Mouse (Mus musculus): Measurements from ENCODE around the gene Nhlh2. TPM values are rescaled to one million over a fixed set of nuclear protein-coding genes. Genes with fewer than 3 reads are reported as not detected.
A peak's percentile ranks its signal among the peaks of the same experiment; 100 is the strongest.

The Nhlh2 gene
- total and polyA plus RNA-seq, 3 experiments, result under 0.01 TPM; not detected in 2

- Histone ChIP-seq H3K36me3 (replicated peaks) (no peaks in the 10 kb centered on the region), H3K27me3 (ENCODE audit: insufficient read depth, low read length) (no peaks in the 10 kb centered on the region; the same call in 1 of the 2 replicates), H3K4me3 (ENCODE audit: low read depth, low read length) (no peak overlapping the region), H3K4me1 (ENCODE audit: insufficient read depth, low read depth, low read length) (no peaks in the 10 kb centered on the region), H3K9me3 (replicated peaks) (no peaks in the 10 kb centered on the region)
- DNase-seq (ENCODE audit: low spot score), result no peak
- ATAC-seq (ENCODE audit: extremely low read depth, insufficient number of reproducible peaks, low FRiP score, poor library complexity, severe bottlenecking), result no peak
- TF ChIP-seq GATA1 (IDR thresholded peaks at IDR 0.05; ENCODE audit: borderline replicate concordance, low read length) (no peak), CTCF (IDR thresholded peaks at IDR 0.05; ENCODE audit: low read depth, low read length) (no peak), GATA2 (IDR thresholded peaks at IDR 0.05; ENCODE audit: borderline replicate concordance, low read depth, low read length) (no peak), POLR2AphosphoS5 (IDR thresholded peaks at IDR 0.05; ENCODE audit: insufficient replicate concordance, low read depth, low read length) (no peak), TAL1 (conservative IDR thresholded peaks at IDR 0.05; ENCODE audit: low read depth, low read length) (no peak)
These were observed 13.5 kb downstream of the Nhlh2 start for GRCm38 (mm10) chr3:102023337-102023736.

- TF ChIP-seq TAL1 (conservative IDR thresholded peaks at IDR 0.05; ENCODE audit: low read depth, low read length) (no peak), CTCF (IDR thresholded peaks at IDR 0.05; ENCODE audit: low read depth, low read length) (no peak), GATA2 (IDR thresholded peaks at IDR 0.05; ENCODE audit: borderline replicate concordance, low read depth, low read length) (no peak), GATA1 (IDR thresholded peaks at IDR 0.05; ENCODE audit: borderline replicate concordance, low read length) (no peak), POLR2AphosphoS5 (IDR thresholded peaks at IDR 0.05; ENCODE audit: insufficient replicate concordance, low read depth, low read length) (no peak)
- DNase-seq (ENCODE audit: low spot score) (no peak), ATAC-seq (ENCODE audit: extremely low read depth, insufficient number of reproducible peaks, low FRiP score, poor library complexity, severe bottlenecking) (no peak)
- H3K9me3 ChIP-seq (replicated peaks), result no peaks in the 10 kb centered on the region
- no peaks in the 10 kb centered on the region for H3K4me1 ChIP-seq (ENCODE audit: insufficient read depth, low read depth, low read length)
- no peaks in the 10 kb centered on the region for H3K36me3 ChIP-seq (replicated peaks)
- no peak overlapping the region for H3K4me3 ChIP-seq (ENCODE audit: low read depth, low read length)
- H3K27me3 ChIP-seq (ENCODE audit: insufficient read depth, low read length), result no peaks in the 10 kb centered on the region; the same call in 1 of the 2 replicates
These were observed 14.0 kb downstream of the Nhlh2 start for GRCm38 (mm10) chr3:102023829-102024228.

GRCm38 (mm10) chr3:102024981-102025451, 15.1 kb downstream of the Nhlh2 start:
- H3K36me3 ChIP-seq (replicated peaks), result no peaks in the 10 kb centered on the region
- no peaks in the 10 kb centered on the region for H3K9me3 ChIP-seq (replicated peaks)
- no peak overlapping the region for H3K4me3 ChIP-seq (ENCODE audit: low read depth, low read length)
- TF ChIP-seq CTCF (IDR thresholded peaks at IDR 0.05; ENCODE audit: low read depth, low read length), result no peak
- no peak for ATAC-seq (ENCODE audit: extremely low read depth, insufficient number of reproducible peaks, low FRiP score, poor library complexity, severe bottlenecking)
- H3K4me1 ChIP-seq (ENCODE audit: insufficient read depth, low read depth, low read length), result no peaks in the 10 kb centered on the region
- no peaks in the 10 kb centered on the region; the same call in 1 of the 2 replicates for H3K27me3 ChIP-seq (ENCODE audit: insufficient read depth, low read length)
- DNase-seq (ENCODE audit: low spot score), result no peak

GRCm38 (mm10) chr3:102025659-102026058, 15.8 kb downstream of the Nhlh2 start:
- ATAC-seq (ENCODE audit: extremely low read depth, insufficient number of reproducible peaks, low FRiP score, poor library complexity, severe bottlenecking) (no peak), DNase-seq (ENCODE audit: low spot score) (no peak)
- no peaks in the 10 kb centered on the region for H3K4me1 ChIP-seq (ENCODE audit: insufficient read depth, low read depth, low read length)
- H3K27me3 ChIP-seq (ENCODE audit: insufficient read depth, low read length), result no peaks in the 10 kb centered on the region; the same call in 1 of the 2 replicates
- H3K4me3 ChIP-seq (ENCODE audit: low read depth, low read length), result no peak overlapping the region
- no peaks in the 10 kb centered on the region for H3K9me3 ChIP-seq (replicated peaks)
- no peaks in the 10 kb centered on the region for H3K36me3 ChIP-seq (replicated peaks)
- TF ChIP-seq GATA2 (IDR thresholded peaks at IDR 0.05; ENCODE audit: borderline replicate concordance, low read depth, low read length) (no peak), GATA1 (IDR thresholded peaks at IDR 0.05; ENCODE audit: borderline replicate concordance, low read length) (no peak), TAL1 (conservative IDR thresholded peaks at IDR 0.05; ENCODE audit: low read depth, low read length) (no peak), CTCF (IDR thresholded peaks at IDR 0.05; ENCODE audit: low read depth, low read length) (no peak), POLR2AphosphoS5 (IDR thresholded peaks at IDR 0.05; ENCODE audit: insufficient replicate concordance, low read depth, low read length) (no peak)

GRCm38 (mm10) chr3:102027880-102028279, 18.0 kb downstream of the Nhlh2 start:
- Histone ChIP-seq H3K4me1 (ENCODE audit: insufficient read depth, low read depth, low read length) (no peaks in the 10 kb centered on the region), H3K4me3 (ENCODE audit: low read depth, low read length) (no peak overlapping the region), H3K36me3 (replicated peaks) (no peaks in the 10 kb centered on the region), H3K9me3 (replicated peaks) (no peaks in the 10 kb centered on the region), H3K27me3 (ENCODE audit: insufficient read depth, low read length) (no peaks in the 10 kb centered on the region; the same call in 1 of the 2 replicates)
- DNase-seq (ENCODE audit: low spot score) (no peak), ATAC-seq (ENCODE audit: extremely low read depth, insufficient number of reproducible peaks, low FRiP score, poor library complexity, severe bottlenecking) (no peak)
- TF ChIP-seq TAL1 (conservative IDR thresholded peaks at IDR 0.05; ENCODE audit: low read depth, low read length) (no peak), CTCF (IDR thresholded peaks at IDR 0.05; ENCODE audit: low read depth, low read length) (peak; percentile 83)

- TF ChIP-seq GATA1 (IDR thresholded peaks at IDR 0.05; ENCODE audit: borderline replicate concordance, low read length) (no peak), CTCF (IDR thresholded peaks at IDR 0.05; ENCODE audit: low read depth, low read length) (no peak), POLR2AphosphoS5 (IDR thresholded peaks at IDR 0.05; ENCODE audit: insufficient replicate concordance, low read depth, low read length) (no peak), TAL1 (conservative IDR thresholded peaks at IDR 0.05; ENCODE audit: low read depth, low read length) (no peak), GATA2 (IDR thresholded peaks at IDR 0.05; ENCODE audit: borderline replicate concordance, low read depth, low read length) (no peak)
- no peaks in the 10 kb centered on the region for H3K36me3 ChIP-seq (replicated peaks)
- H3K4me3 ChIP-seq (ENCODE audit: low read depth, low read length), result no peak overlapping the region
- no peaks in the 10 kb centered on the region for H3K4me1 ChIP-seq (ENCODE audit: insufficient read depth, low read depth, low read length)
- no peaks in the 10 kb centered on the region for H3K9me3 ChIP-seq (replicated peaks)
- DNase-seq (ENCODE audit: low spot score) (no peak), ATAC-seq (ENCODE audit: extremely low read depth, insufficient number of reproducible peaks, low FRiP score, poor library complexity, severe bottlenecking) (no peak)
- H3K27me3 ChIP-seq (ENCODE audit: insufficient read depth, low read length), result peaks cover 9% of the 10 kb centered on the region
These were observed 27.9 kb downstream of the Nhlh2 start for GRCm38 (mm10) chr3:102037806-102038205.

GRCm38 (mm10) chr3:102038608-102039007, 28.7 kb downstream of the Nhlh2 start:
- DNase-seq (ENCODE audit: low spot score) (no peak), ATAC-seq (ENCODE audit: extremely low read depth, insufficient number of reproducible peaks, low FRiP score, poor library complexity, severe bottlenecking) (no peak)
- Histone ChIP-seq H3K4me3 (ENCODE audit: low read depth, low read length) (no peak overlapping the region), H3K4me1 (ENCODE audit: insufficient read depth, low read depth, low read length) (no peaks in the 10 kb centered on the region), H3K27me3 (ENCODE audit: insufficient read depth, low read length) (peaks cover 12% of the 10 kb centered on the region), H3K36me3 (replicated peaks) (no peaks in the 10 kb centered on the region), H3K9me3 (replicated peaks) (no peaks in the 10 kb centered on the region)
- TF ChIP-seq POLR2AphosphoS5 (IDR thresholded peaks at IDR 0.05; ENCODE audit: insufficient replicate concordance, low read depth, low read length) (no peak), TAL1 (conservative IDR thresholded peaks at IDR 0.05; ENCODE audit: low read depth, low read length) (no peak)

Measured in G1E (cell line).